Mouse (Mus musculus): ENCODE results near the gene Gm10840. TPM values are rescaled to one million over a fixed set of nuclear protein-coding genes. Genes with fewer than 3 reads are reported as not detected.
A peak's percentile ranks its signal among the peaks of the same experiment; 100 is the strongest.

Gm10840 gene
- polyA plus RNA-seq, 1 experiment from 2014 or later, result 0.67 TPM

DNA sequence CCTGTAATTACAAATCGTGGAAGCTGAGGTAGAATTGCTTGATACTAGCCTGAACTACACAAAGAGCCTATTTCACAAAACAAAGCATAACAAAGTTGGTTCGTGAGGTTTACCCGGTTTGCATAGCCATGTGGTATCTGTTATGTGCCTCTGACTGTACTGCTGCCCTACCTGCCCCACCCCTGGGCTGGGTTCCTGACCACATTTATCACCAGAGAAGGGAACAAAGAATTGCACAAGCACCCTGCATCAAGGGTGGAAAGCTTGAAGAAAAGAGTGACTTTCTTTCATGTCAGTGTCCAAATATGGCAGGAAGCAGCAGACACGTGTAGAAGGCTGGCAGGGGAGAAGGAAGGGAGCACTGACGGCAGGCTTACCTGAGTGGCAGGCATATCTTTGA is 6.8 kb downstream of the Gm10840 start:
- Histone ChIP-seq H3K9me3 (no peaks in the 10 kb centered on the region), H3K4me1 (replicated peaks) (no peaks in the 10 kb centered on the region), H3K27me3 (ENCODE audit: insufficient read depth, poor library complexity, severe bottlenecking) (no peaks in the 10 kb centered on the region), H3K4me3 (no peak overlapping the region), H3K36me3 (peaks cover 87% of the 10 kb centered on the region), H3K27ac (no peak overlapping the region)
- DNase-seq (ENCODE audit: low spot score), result no peak
- WGBS, result 89% methylated on average over 5 of the region's 5 CpGs

DNA sequence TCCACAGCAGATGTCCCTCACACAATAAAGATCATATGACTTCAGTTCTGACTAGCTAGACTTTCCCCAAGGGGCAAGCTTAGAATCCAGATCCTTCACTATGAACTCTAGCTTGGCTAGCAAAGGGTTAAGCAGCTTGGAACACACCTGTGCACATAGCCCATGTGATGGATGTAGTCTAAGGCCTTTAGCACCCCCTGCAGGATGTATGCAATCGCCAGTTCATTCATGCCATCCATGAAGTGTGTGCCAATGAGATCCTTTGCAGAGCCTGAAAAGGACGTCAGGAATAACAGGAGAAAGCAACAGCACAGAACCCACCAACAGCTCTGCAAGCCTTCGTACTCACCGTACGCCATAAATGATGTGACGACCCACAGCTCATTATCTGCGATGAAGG is 10.2 kb downstream of the Gm10840 start:
- H3K4me1 ChIP-seq (replicated peaks), result no peaks in the 10 kb centered on the region
- DNase-seq (ENCODE audit: low spot score), result no peak
- H3K4me3 ChIP-seq, result no peak overlapping the region
- no peaks in the 10 kb centered on the region for H3K9me3 ChIP-seq
- peaks cover 69% of the 10 kb centered on the region for H3K36me3 ChIP-seq
- H3K27me3 ChIP-seq (ENCODE audit: insufficient read depth, poor library complexity, severe bottlenecking), result no peaks in the 10 kb centered on the region
- 82% methylated on average over 7 of the region's 7 CpGs for WGBS
- no peak overlapping the region for H3K27ac ChIP-seq

DNA sequence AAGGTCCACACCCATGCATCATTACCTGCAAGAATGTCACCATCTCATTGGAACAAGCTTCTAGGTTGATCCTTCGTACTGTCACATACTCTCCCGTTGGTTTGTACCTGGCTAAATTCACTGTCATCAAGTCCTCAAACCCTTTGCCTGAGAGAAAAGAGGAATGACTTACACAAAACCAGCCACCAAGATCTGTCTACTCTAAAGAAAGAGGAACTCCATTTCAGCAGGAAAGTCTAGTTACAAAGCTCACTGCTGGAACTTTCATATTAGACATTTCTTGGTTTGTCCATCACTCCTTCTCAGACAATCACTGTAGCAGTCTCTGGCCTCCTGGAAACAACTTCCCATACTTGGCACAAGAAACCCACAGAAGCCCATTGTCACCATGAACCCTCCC is 12.6 kb downstream of the Gm10840 start:
- Histone ChIP-seq H3K4me1 (replicated peaks) (no peaks in the 10 kb centered on the region), H3K4me3 (no peak overlapping the region), H3K27me3 (ENCODE audit: insufficient read depth, poor library complexity, severe bottlenecking) (no peaks in the 10 kb centered on the region), H3K9me3 (no peaks in the 10 kb centered on the region), H3K27ac (no peak overlapping the region), H3K36me3 (peaks cover 45% of the 10 kb centered on the region)
- WGBS, result 92% methylated on average over 2 of the region's 2 CpGs
- no peak for DNase-seq (ENCODE audit: low spot score)

DNA sequence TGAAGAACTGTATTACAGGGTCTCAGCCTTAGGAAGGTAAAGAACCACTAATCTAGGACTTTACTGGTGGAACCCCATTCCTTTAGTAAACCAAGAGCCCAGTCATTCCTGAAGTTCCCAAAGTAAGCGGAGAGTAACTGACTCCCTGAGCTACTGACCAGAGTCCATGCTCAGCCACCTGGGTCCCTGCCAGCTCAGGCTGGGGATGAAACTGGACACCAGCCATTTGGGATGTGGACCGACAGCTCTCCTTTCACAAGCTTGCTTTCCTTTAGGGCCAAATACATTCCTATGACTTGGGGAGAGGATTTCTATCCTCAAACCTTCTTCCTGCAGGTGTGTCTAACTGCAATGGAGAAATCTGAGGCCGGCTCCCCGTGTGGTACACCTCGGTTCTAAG is 13.7 kb downstream of the Gm10840 start:
- H3K27me3 ChIP-seq (ENCODE audit: insufficient read depth, poor library complexity, severe bottlenecking), result no peaks in the 10 kb centered on the region
- H3K4me3 ChIP-seq, result no peak overlapping the region
- no peak for DNase-seq (ENCODE audit: low spot score)
- WGBS, result 85% methylated on average over 5 of the region's 5 CpGs
- H3K9me3 ChIP-seq, result no peaks in the 10 kb centered on the region
- H3K27ac ChIP-seq, result no peak overlapping the region
- no peaks in the 10 kb centered on the region for H3K4me1 ChIP-seq (replicated peaks)
- peaks cover 40% of the 10 kb centered on the region for H3K36me3 ChIP-seq

DNA sequence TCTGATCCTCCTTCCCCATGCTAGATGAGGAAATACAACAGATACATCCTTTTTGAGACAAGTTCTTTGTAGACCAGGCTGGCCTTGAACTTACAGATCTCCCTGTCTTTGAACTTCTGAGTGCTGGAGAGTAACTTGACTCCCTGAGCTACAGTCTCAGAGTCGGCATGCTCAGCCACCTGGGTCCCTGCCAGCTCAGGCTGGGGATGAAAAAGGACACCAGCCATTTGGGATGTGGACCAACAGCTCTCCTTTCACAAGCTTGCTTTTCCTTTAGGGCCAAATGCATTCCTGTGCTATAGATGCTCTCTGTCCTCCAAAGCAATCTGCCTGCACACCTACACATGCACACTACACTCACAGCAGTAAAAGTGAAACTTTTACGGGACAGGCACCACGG is 14.4 kb downstream of the Gm10840 start:
- Histone ChIP-seq H3K27me3 (ENCODE audit: insufficient read depth, poor library complexity, severe bottlenecking) (no peaks in the 10 kb centered on the region), H3K27ac (no peak overlapping the region), H3K4me1 (replicated peaks) (0 out of 2 replicates have a peak, but pooled peaks cover 2% of the 10 kb centered on the region), H3K9me3 (no peaks in the 10 kb centered on the region), H3K4me3 (no peak overlapping the region), H3K36me3 (peaks cover 34% of the 10 kb centered on the region)
- 81% methylated on average over 3 of the region's 3 CpGs for WGBS
- DNase-seq (ENCODE audit: low spot score), result no peak

DNA sequence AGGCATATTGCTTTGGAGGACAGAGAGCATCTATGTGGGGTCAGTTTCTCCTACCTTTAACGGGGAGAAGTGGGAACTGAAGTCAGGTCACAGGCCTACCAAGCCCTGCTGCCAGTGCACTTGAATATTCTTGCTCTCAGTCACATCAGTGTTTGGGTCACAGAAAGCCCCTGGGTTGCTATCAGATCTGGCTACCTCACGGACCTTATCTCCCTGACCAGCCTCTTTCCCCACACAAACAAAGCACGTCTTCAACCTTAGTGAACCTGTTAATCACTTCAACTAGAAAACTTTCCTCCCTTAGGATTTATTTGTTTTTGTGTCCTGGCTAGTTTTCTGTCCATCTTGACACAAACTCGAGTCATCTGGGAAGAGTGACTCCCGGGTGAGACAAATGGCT is 15.7 kb downstream of the Gm10840 start:
- WGBS, result 90% methylated on average over 5 of the region's 5 CpGs
- Histone ChIP-seq H3K4me1 (replicated peaks) (0 out of 2 replicates have a peak, but pooled peaks cover 4% of the 10 kb centered on the region), H3K9me3 (no peaks in the 10 kb centered on the region), H3K27me3 (ENCODE audit: insufficient read depth, poor library complexity, severe bottlenecking) (no peaks in the 10 kb centered on the region), H3K4me3 (no peak overlapping the region), H3K36me3 (peaks cover 30% of the 10 kb centered on the region), H3K27ac (no peak overlapping the region)
- DNase-seq (ENCODE audit: low spot score), result no peak

DNA sequence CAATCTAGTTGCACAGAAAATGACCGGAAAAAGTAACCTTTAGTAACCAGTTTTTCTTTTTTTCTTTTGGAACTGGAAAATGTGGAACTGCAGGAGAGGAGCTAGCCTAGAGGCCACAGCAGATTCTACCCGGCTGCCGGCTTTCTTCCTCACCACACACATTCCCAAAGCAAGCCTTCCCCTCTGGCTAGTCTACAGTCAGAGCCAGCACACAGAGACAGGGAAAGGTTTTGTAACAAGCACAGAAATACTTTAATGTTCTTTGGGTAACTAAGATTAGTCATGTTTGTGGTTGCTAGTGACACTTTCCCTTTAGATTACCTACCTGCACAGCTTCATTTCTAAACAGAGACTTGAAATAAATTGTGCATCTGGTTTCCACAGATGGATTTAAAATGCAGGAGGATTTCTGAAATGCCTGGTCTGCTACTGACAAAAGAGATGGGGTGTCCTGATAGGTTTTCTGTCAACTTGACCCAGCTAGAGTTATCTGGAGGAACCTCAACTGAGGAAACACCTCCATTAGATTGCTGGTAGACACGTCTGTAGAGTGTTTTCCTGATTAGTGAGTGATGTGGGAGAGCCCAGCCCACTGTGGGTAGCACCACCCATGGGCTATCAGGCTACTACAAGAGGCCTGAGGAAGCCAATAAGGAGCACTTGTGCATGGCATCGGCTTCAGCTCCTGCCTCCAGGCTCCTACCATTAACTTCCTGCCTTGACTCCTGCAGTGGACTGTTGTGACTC is 17.6 kb downstream of the Gm10840 start:
- Histone ChIP-seq H3K9me3 (no peaks in the 10 kb centered on the region), H3K27ac (no peak overlapping the region), H3K36me3 (peaks cover 29% of the 10 kb centered on the region), H3K27me3 (ENCODE audit: insufficient read depth, poor library complexity, severe bottlenecking) (no peaks in the 10 kb centered on the region), H3K4me3 (no peak overlapping the region), H3K4me1 (replicated peaks) (0 out of 2 replicates have a peak, but pooled peaks cover 4% of the 10 kb centered on the region)
- WGBS, result 79% methylated on average over 5 of the region's 5 CpGs
- no peak for DNase-seq (ENCODE audit: low spot score)

DNA sequence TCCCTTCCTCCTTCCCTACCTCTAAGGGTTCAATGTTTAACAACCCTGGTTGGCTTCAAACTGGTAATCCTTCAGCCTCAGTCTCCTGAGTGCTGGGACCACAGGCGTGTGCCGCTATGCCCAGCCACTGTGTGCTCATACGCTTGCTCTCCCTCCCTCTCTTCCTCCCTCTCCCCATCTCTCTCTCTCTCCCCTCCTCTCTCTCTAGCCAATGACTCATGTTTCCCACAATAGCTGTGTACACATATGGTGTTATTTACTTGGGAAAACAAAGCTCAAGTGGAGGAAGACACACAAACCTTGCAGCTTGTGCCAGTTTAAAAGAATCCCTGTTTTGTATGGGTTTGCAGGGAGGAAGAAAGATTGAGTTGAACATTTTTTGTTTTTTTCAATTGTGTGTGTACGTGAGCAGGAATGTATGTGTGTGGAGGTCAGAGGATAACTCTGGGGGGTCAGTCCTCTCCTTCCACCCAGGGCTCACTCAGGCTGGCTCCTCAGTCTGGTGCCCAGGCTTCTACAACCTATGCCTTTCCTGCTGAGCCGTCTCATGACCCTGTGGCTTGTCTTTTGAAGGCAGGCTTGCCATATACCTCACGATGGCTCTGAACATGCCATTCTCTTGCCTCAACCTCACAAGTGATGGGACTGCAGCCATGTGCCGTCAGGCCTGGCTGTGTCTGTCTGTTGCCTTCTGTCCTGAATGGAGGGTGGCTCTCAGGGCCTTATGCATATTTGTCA is 19.2 kb downstream of the Gm10840 start:
- H3K27ac ChIP-seq, result no peak overlapping the region
- H3K36me3 ChIP-seq, result peaks cover 33% of the 10 kb centered on the region
- H3K4me3 ChIP-seq, result no peak overlapping the region
- 0 out of 2 replicates have a peak, but pooled peaks cover 4% of the 10 kb centered on the region for H3K4me1 ChIP-seq (replicated peaks)
- 75% methylated on average over 7 of the region's 7 CpGs for WGBS
- no peak for DNase-seq (ENCODE audit: low spot score)
- H3K27me3 ChIP-seq (ENCODE audit: insufficient read depth, poor library complexity, severe bottlenecking), result no peaks in the 10 kb centered on the region
- H3K9me3 ChIP-seq, result no peaks in the 10 kb centered on the region

DNA sequence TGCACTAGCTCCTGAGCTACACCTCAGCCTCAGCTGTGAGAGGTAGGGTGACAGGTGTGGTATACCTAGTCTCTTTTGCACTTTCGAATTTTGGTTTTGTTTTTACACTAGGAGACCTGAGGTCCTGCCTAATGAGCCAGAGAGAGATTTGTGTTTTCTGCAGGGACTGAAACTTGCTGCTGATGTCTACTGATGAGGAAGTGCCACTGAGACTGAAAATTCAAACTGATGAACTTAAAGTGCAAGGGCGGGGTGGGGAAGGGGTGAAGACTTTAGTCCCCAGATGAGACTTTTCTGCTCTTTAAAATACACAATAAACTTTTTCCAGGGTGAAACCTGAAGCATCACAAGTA is 19.8 kb downstream of the Gm10840 start:
- H3K4me1 ChIP-seq (replicated peaks), result 0 out of 2 replicates have a peak, but pooled peaks cover 4% of the 10 kb centered on the region
- 85% methylated on average over 2 of the region's 2 CpGs for WGBS
- H3K27me3 ChIP-seq (ENCODE audit: insufficient read depth, poor library complexity, severe bottlenecking), result no peaks in the 10 kb centered on the region
- no peak overlapping the region for H3K4me3 ChIP-seq
- no peak for DNase-seq (ENCODE audit: low spot score)
- no peak overlapping the region for H3K27ac ChIP-seq
- peaks cover 36% of the 10 kb centered on the region for H3K36me3 ChIP-seq
- no peaks in the 10 kb centered on the region for H3K9me3 ChIP-seq

DNA sequence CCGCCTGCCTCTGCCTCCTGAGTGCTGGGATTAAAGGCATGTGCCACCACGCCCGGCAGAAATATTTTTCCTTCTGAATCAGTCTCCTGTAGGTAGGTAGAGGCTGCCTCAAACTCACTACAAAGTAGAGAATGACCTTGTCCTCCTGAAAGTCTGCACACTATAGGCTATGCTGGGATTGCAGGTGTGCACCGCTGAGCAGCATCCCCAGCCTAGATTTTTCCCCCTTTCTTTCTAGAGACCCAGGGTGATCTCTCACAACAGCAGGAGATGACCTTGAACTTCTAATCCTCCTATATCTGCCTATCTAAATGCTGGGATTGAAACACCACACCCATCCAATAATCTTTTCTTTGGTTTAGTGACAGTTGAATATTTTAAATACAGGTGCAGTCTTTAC is 26.7 kb downstream of the Gm10840 start:
- H3K36me3 ChIP-seq, result peaks cover 23% of the 10 kb centered on the region
- DNase-seq (ENCODE audit: low spot score), result no peak
- 88% methylated on average over 4 of the region's 4 CpGs for WGBS
- H3K27ac ChIP-seq, result no peak overlapping the region
- H3K4me3 ChIP-seq, result no peak overlapping the region
- H3K9me3 ChIP-seq, result no peaks in the 10 kb centered on the region
- H3K27me3 ChIP-seq (ENCODE audit: insufficient read depth, poor library complexity, severe bottlenecking), result no peaks in the 10 kb centered on the region
- H3K4me1 ChIP-seq (replicated peaks), result peaks cover 3% of the 10 kb centered on the region

DNA sequence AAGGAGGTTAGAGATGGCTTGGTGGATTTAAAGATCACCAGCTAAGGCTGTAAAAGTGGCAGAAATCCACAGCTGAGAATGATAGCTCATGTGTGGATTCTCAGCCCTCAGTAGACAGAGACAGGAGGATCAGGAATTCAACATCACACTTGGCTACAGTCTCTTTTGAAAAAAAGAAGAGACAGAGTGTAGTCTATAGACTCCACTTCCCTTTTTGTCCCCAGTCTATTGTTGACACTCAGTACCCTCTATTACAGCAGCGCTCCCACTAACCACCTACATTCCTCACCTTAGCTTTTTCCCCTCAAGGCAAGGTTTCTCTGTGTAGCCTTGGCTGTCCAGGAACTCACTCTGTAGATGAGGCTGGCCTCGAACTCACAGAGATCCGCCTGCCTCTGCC is 31.1 kb downstream of the Gm10840 start:
- Histone ChIP-seq H3K9me3 (no peaks in the 10 kb centered on the region), H3K27me3 (ENCODE audit: insufficient read depth, poor library complexity, severe bottlenecking) (no peaks in the 10 kb centered on the region), H3K4me3 (no peak overlapping the region), H3K4me1 (replicated peaks) (peaks cover 13% of the 10 kb centered on the region), H3K27ac (no peak overlapping the region), H3K36me3 (peaks cover 5% of the 10 kb centered on the region)
- no peak for DNase-seq (ENCODE audit: low spot score)
- WGBS, result 96% methylated on average over 3 of the region's 3 CpGs

DNA sequence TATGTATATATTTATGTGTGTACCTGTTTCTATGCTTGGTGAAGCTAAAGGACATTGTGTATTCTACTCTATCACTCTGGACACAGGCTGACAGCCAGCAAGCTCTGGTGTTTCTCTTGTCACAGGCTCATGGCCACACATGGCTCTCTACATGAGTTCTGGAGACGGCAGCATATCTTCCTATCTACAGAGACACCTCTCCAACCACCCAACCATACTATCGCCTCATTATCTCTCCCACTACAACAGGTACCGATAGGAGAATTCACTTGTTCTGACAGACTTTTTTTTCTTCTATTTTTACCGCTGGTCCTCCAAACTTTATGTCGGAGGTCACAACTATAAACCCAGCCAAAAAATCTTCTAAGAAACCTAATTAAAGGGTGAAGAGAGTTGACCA is 31.6 kb downstream of the Gm10840 start:
- Histone ChIP-seq H3K36me3 (peaks cover 10% of the 10 kb centered on the region), H3K27ac (no peak overlapping the region), H3K27me3 (ENCODE audit: insufficient read depth, poor library complexity, severe bottlenecking) (no peaks in the 10 kb centered on the region), H3K4me3 (peak overlapping the region; percentile 81), H3K9me3 (no peaks in the 10 kb centered on the region), H3K4me1 (replicated peaks) (peaks cover 13% of the 10 kb centered on the region)
- 86% methylated on average over 5 of the region's 5 CpGs for WGBS
- DNase-seq (ENCODE audit: low spot score), result no peak

DNA sequence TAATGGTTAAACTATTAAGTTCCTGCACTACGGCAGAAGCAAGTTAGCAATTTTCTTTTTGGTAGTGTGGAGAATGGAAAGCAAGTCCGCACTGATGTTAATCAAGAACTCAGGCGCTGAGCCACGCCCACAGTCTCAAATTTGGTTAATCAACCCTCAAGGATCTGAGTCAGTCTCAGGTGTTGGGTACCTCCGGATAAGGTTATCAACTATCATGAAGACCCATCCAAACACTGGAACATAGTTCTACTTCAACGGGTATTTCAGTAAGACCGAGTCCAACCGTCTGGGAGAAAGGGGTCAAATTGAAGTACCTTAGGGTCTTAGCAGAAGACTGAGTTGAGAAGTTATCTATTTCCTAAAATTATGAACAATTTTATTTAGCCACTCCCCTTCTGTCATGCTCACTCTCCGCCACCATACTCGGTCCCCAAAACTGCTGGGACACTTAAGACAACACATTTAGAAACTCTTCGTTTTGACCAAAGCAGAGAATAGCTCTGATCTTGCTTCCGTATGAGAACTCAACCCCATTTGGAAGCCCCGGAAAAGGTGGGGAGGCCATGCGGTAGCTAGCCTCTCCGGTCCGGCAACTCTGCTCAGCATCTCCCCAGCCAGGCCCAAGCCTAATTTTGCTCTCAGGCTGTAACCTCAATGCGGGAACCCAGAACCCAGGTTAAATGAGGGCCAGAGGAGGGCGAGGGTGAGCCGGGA is 32.2 kb downstream of the Gm10840 start:
- Histone ChIP-seq H3K4me3 (peak overlapping the region; percentile 81), H3K36me3 (peaks cover 16% of the 10 kb centered on the region), H3K27me3 (ENCODE audit: insufficient read depth, poor library complexity, severe bottlenecking) (no peaks in the 10 kb centered on the region), H3K4me1 (replicated peaks) (peaks cover 13% of the 10 kb centered on the region), H3K27ac (peak overlapping the region; percentile 93), H3K9me3 (no peaks in the 10 kb centered on the region)
- 14% methylated on average over 19 of the region's 19 CpGs for WGBS
- DNase-seq (ENCODE audit: low spot score), result no peak

All from hindbrain, embryonic 10.5 days (tissue).